Mouse (Mus musculus): ENCODE results near the gene Arhgef28. TPM values are rescaled to one million over a fixed set of nuclear protein-coding genes. Genes with fewer than 3 reads are reported as not detected.

Arhgef28 gene
- total and polyA plus RNA-seq, 2 experiments from 2014 or later: 21.9 to 28.4 TPM

GRCm38 (mm10) chr13:98092354-98093002 lies 113.8 kb downstream of the Arhgef28 start:
- no peak for ATAC-seq
- 92% methylated on average over 12 of the region's 12 CpGs for WGBS
- Histone ChIP-seq H3K27ac (no peak overlapping the region), H3K27me3 (ENCODE audit: insufficient read depth, low read length) (no peaks in the 10 kb centered on the region), H3K9me3 (ENCODE audit: low read length) (no peaks in the 10 kb centered on the region), H3K4me2 (ENCODE audit: low read depth, low read length) (no peak overlapping the region), H3K4me1 (ENCODE audit: insufficient read depth, low read length) (no peaks in the 10 kb centered on the region), H3K4me3 (ENCODE audit: low read length) (no peak overlapping the region), H3K9ac (replicated peaks; ENCODE audit: low read length) (no peak overlapping the region), H3K36me3 (ENCODE audit: insufficient read depth, low read length) (no peaks in the 10 kb centered on the region)
- TF ChIP-seq CTCF (IDR thresholded peaks at IDR 0.05; ENCODE audit: low read depth): no peak
- no peak for DNase-seq (ENCODE audit: low spot score)

GRCm38 (mm10) chr13:98079640-98080039 lies 126.6 kb downstream of the Arhgef28 start:
- 78% methylated on average over 4 of the region's 4 CpGs for whole genome bisulfite sequencing
- Histone ChIP-seq H3K4me2 (ENCODE audit: low read depth, low read length) (no peak overlapping the region), H3K4me3 (ENCODE audit: low read length) (no peak overlapping the region), H3K9ac (replicated peaks; ENCODE audit: low read length) (no peak overlapping the region), H3K27ac (no peak overlapping the region), H3K9me3 (ENCODE audit: low read length) (no peaks in the 10 kb centered on the region), H3K27me3 (ENCODE audit: insufficient read depth, low read length) (no peaks in the 10 kb centered on the region), H3K4me1 (ENCODE audit: insufficient read depth, low read length) (0 out of 2 replicates have a peak, but pooled peaks cover 5% of the 10 kb centered on the region), H3K36me3 (ENCODE audit: insufficient read depth, low read length) (no peaks in the 10 kb centered on the region)
- TF ChIP-seq CTCF (IDR thresholded peaks at IDR 0.05; ENCODE audit: low read depth): no peak
- DNase-seq (ENCODE audit: low spot score) (no peak), ATAC-seq (no peak)

GRCm38 (mm10) chr13:98078251-98078650 lies 128.0 kb downstream of the Arhgef28 start:
- WGBS: 83% methylated on average over 5 of the region's 5 CpGs

GRCm38 (mm10) chr13:98077216-98077615 lies 129.0 kb downstream of the Arhgef28 start:
- H3K9ac ChIP-seq (replicated peaks; ENCODE audit: low read length): no peak overlapping the region
- 0 out of 2 replicates have a peak, but pooled peaks cover 5% of the 10 kb centered on the region for H3K4me1 ChIP-seq (ENCODE audit: insufficient read depth, low read length)
- ATAC-seq (no peak), DNase-seq (ENCODE audit: low spot score) (no peak)
- H3K4me3 ChIP-seq (ENCODE audit: low read length): no peak overlapping the region
- no peak overlapping the region for H3K4me2 ChIP-seq (ENCODE audit: low read depth, low read length)
- WGBS: 87% methylated on average over 12 of the region's 12 CpGs
- no peaks in the 10 kb centered on the region for H3K9me3 ChIP-seq (ENCODE audit: low read length)
- no peak for TF ChIP-seq CTCF (IDR thresholded peaks at IDR 0.05; ENCODE audit: low read depth)
- no peaks in the 10 kb centered on the region for H3K27me3 ChIP-seq (ENCODE audit: insufficient read depth, low read length)
- H3K27ac ChIP-seq: no peak overlapping the region
- no peaks in the 10 kb centered on the region for H3K36me3 ChIP-seq (ENCODE audit: insufficient read depth, low read length)

More at GRCm38 (mm10) chr13:98078251-98078650, 128.0 kb downstream of the Arhgef28 start:
- Histone ChIP-seq H3K36me3 (ENCODE audit: insufficient read depth, low read length) (no peaks in the 10 kb centered on the region), H3K4me1 (ENCODE audit: insufficient read depth, low read length) (0 out of 2 replicates have a peak, but pooled peaks cover 5% of the 10 kb centered on the region), H3K4me2 (ENCODE audit: low read depth, low read length) (no peak overlapping the region), H3K27me3 (ENCODE audit: insufficient read depth, low read length) (no peaks in the 10 kb centered on the region), H3K9me3 (ENCODE audit: low read length) (no peaks in the 10 kb centered on the region), H3K27ac (no peak overlapping the region), H3K9ac (replicated peaks; ENCODE audit: low read length) (no peak overlapping the region), H3K4me3 (ENCODE audit: low read length) (no peak overlapping the region)
- ATAC-seq: no peak
- TF ChIP-seq CTCF (IDR thresholded peaks at IDR 0.05; ENCODE audit: low read depth): no peak
- DNase-seq (ENCODE audit: low spot score): no peak

DNA sequence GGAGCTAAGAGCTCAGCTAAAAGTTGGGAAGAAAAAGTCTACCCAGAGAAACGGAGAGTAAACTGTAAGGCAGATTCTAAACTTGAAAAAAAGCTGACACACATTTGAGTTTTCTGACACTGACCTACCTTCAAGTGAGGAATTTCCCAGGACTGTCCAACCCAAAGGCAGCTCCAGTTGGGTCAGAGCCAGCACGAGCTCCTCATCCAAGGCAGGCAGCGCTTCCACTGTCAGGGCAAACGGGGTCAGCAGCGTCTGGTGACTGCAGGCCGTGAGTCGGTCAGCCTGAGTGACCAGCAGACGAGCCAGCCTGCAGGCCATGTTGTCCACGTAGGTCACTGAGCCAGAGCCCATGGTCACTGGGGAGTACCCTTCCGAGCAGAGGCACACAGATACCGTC lies 131.4 kb downstream of the Arhgef28 start:
- TF ChIP-seq CTCF (IDR thresholded peaks at IDR 0.05; ENCODE audit: low read depth): no peak
- Histone ChIP-seq H3K4me3 (ENCODE audit: low read length) (no peak overlapping the region), H3K36me3 (ENCODE audit: insufficient read depth, low read length) (no peaks in the 10 kb centered on the region), H3K27ac (no peak overlapping the region), H3K27me3 (ENCODE audit: insufficient read depth, low read length) (no peaks in the 10 kb centered on the region), H3K4me1 (ENCODE audit: insufficient read depth, low read length) (0 out of 2 replicates have a peak, but pooled peaks cover 5% of the 10 kb centered on the region), H3K9me3 (ENCODE audit: low read length) (no peaks in the 10 kb centered on the region), H3K4me2 (ENCODE audit: low read depth, low read length) (no peak overlapping the region), H3K9ac (replicated peaks; ENCODE audit: low read length) (no peak overlapping the region)
- DNase-seq (ENCODE audit: low spot score) (no peak), ATAC-seq (no peak)
- WGBS: 59% methylated on average over 11 of the region's 11 CpGs

- no peak for DNase-seq (ENCODE audit: low spot score)
- Histone ChIP-seq H3K27ac (no peak overlapping the region), H3K4me1 (ENCODE audit: insufficient read depth, low read length) (0 out of 2 replicates have a peak, but pooled peaks cover 5% of the 10 kb centered on the region), H3K9me3 (ENCODE audit: low read length) (no peaks in the 10 kb centered on the region), H3K9ac (replicated peaks; ENCODE audit: low read length) (no peak overlapping the region), H3K36me3 (ENCODE audit: insufficient read depth, low read length) (no peaks in the 10 kb centered on the region), H3K27me3 (ENCODE audit: insufficient read depth, low read length) (no peaks in the 10 kb centered on the region), H3K4me2 (ENCODE audit: low read depth, low read length) (no peak overlapping the region), H3K4me3 (ENCODE audit: low read length) (no peak overlapping the region)
- whole genome bisulfite sequencing: 55% methylated on average over 4 of the region's 4 CpGs
- TF ChIP-seq CTCF (IDR thresholded peaks at IDR 0.05; ENCODE audit: low read depth): no peak
- ATAC-seq: no peak
Observed at GRCm38 (mm10) chr13:98073190-98073589, 133.0 kb downstream of the Arhgef28 start.

GRCm38 (mm10) chr13:98070458-98070857 lies 135.8 kb downstream of the Arhgef28 start:
- ATAC-seq (no peak), DNase-seq (ENCODE audit: low spot score) (no peak)
- H3K27ac ChIP-seq: no peak overlapping the region
- H3K36me3 ChIP-seq (ENCODE audit: insufficient read depth, low read length): no peaks in the 10 kb centered on the region
- H3K9ac ChIP-seq (replicated peaks; ENCODE audit: low read length): no peak overlapping the region
- no peak overlapping the region for H3K4me2 ChIP-seq (ENCODE audit: low read depth, low read length)
- H3K9me3 ChIP-seq (ENCODE audit: low read length): no peaks in the 10 kb centered on the region
- 0 out of 2 replicates have a peak, but pooled peaks cover 5% of the 10 kb centered on the region for H3K4me1 ChIP-seq (ENCODE audit: insufficient read depth, low read length)
- no peaks in the 10 kb centered on the region for H3K27me3 ChIP-seq (ENCODE audit: insufficient read depth, low read length)
- no peak for TF ChIP-seq CTCF (IDR thresholded peaks at IDR 0.05; ENCODE audit: low read depth)
- 90% methylated on average over 6 of the region's 6 CpGs for WGBS
- H3K4me3 ChIP-seq (ENCODE audit: low read length): no peak overlapping the region

Data from hindbrain, postnatal 0 days (tissue).